Mouse (Mus musculus): ENCODE measurements around the gene Nell2. TPM values are rescaled to one million over a fixed set of nuclear protein-coding genes. Genes with fewer than 3 reads are reported as not detected.

Gene Nell2
- polyA plus RNA-seq, 1 experiment from 2014 or later = 21.4 TPM

GRCm38 (mm10) chr15:95209186-95209585 lies 319.2 kb downstream of the Nell2 start:
- H3K27ac ChIP-seq = no peak overlapping the region
- no peak overlapping the region for H3K4me3 ChIP-seq
- 72% methylated on average over 4 of the region's 4 CpGs for WGBS

GRCm38 (mm10) chr15:95193661-95194280 lies 334.6 kb downstream of the Nell2 start:
- no peaks in the 10 kb centered on the region for H3K4me1 ChIP-seq
- H3K27ac ChIP-seq = no peak overlapping the region
- 60% methylated on average over 9 of the region's 9 CpGs for WGBS
- no peak for ATAC-seq (ENCODE audit: insufficient number of reproducible peaks, low FRiP score, low TSS enrichment, low read depth)
- no peaks in the 10 kb centered on the region for H3K27me3 ChIP-seq
- no peak overlapping the region for H3K4me2 ChIP-seq
- no peak overlapping the region for H3K9ac ChIP-seq
- H3K4me3 ChIP-seq = no peak overlapping the region
- H3K36me3 ChIP-seq = no peaks in the 10 kb centered on the region
- no peaks in the 10 kb centered on the region for H3K9me3 ChIP-seq

More at GRCm38 (mm10) chr15:95209186-95209585, 319.2 kb downstream of the Nell2 start:
- Histone ChIP-seq H3K4me1 (no peaks in the 10 kb centered on the region), H3K9ac (no peak overlapping the region), H3K27me3 (no peaks in the 10 kb centered on the region), H3K4me2 (no peak overlapping the region), H3K9me3 (no peaks in the 10 kb centered on the region), H3K36me3 (no peaks in the 10 kb centered on the region)
- no peak for ATAC-seq (ENCODE audit: insufficient number of reproducible peaks, low FRiP score, low TSS enrichment, low read depth)

- Histone ChIP-seq H3K9ac (no peak overlapping the region), H3K36me3 (no peaks in the 10 kb centered on the region), H3K4me2 (no peak overlapping the region), H3K27me3 (no peaks in the 10 kb centered on the region), H3K4me1 (no peaks in the 10 kb centered on the region), H3K4me3 (no peak overlapping the region), H3K9me3 (no peaks in the 10 kb centered on the region), H3K27ac (no peak overlapping the region)
- 77% methylated on average over 8 of the region's 8 CpGs for WGBS
- no peak for ATAC-seq (ENCODE audit: insufficient number of reproducible peaks, low FRiP score, low TSS enrichment, low read depth)
Observed at GRCm38 (mm10) chr15:95192951-95193350, 335.4 kb downstream of the Nell2 start.

- 50% methylated on average over 10 of the region's 10 CpGs for WGBS
- H3K36me3 ChIP-seq = no peaks in the 10 kb centered on the region
- H3K4me1 ChIP-seq = no peaks in the 10 kb centered on the region
- H3K4me2 ChIP-seq = no peak overlapping the region
- H3K9me3 ChIP-seq = no peaks in the 10 kb centered on the region
- no peak overlapping the region for H3K4me3 ChIP-seq
- no peak for ATAC-seq (ENCODE audit: insufficient number of reproducible peaks, low FRiP score, low TSS enrichment, low read depth)
- H3K27ac ChIP-seq = no peak overlapping the region
- no peaks in the 10 kb centered on the region for H3K27me3 ChIP-seq
- no peak overlapping the region for H3K9ac ChIP-seq
Observed at GRCm38 (mm10) chr15:95186226-95186625, 342.1 kb downstream of the Nell2 start.

GRCm38 (mm10) chr15:95185419-95185818 lies 342.9 kb downstream of the Nell2 start:
- Histone ChIP-seq H3K9me3 (no peaks in the 10 kb centered on the region), H3K9ac (no peak overlapping the region), H3K4me2 (no peak overlapping the region), H3K4me3 (no peak overlapping the region), H3K27me3 (no peaks in the 10 kb centered on the region), H3K27ac (no peak overlapping the region), H3K36me3 (no peaks in the 10 kb centered on the region), H3K4me1 (no peaks in the 10 kb centered on the region)
- 63% methylated on average over 9 of the region's 9 CpGs for WGBS
- ATAC-seq (ENCODE audit: insufficient number of reproducible peaks, low FRiP score, low TSS enrichment, low read depth) = no peak

GRCm38 (mm10) chr15:95183450-95183849 lies 344.9 kb downstream of the Nell2 start:
- H3K9me3 ChIP-seq = no peaks in the 10 kb centered on the region
- H3K4me3 ChIP-seq = no peak overlapping the region
- WGBS = 74% methylated on average over 5 of the region's 5 CpGs
- H3K27me3 ChIP-seq = no peaks in the 10 kb centered on the region
- no peak overlapping the region for H3K27ac ChIP-seq
- H3K4me2 ChIP-seq = no peak overlapping the region
- no peak overlapping the region for H3K9ac ChIP-seq
- no peak for ATAC-seq (ENCODE audit: insufficient number of reproducible peaks, low FRiP score, low TSS enrichment, low read depth)
- H3K4me1 ChIP-seq = no peaks in the 10 kb centered on the region
- no peaks in the 10 kb centered on the region for H3K36me3 ChIP-seq

GRCm38 (mm10) chr15:95156828-95157227 lies 371.5 kb downstream of the Nell2 start:
- no peaks in the 10 kb centered on the region for H3K9me3 ChIP-seq
- H3K36me3 ChIP-seq = no peaks in the 10 kb centered on the region
- H3K4me2 ChIP-seq = no peak overlapping the region
- H3K4me1 ChIP-seq = no peaks in the 10 kb centered on the region
- H3K27me3 ChIP-seq = no peaks in the 10 kb centered on the region
- H3K9ac ChIP-seq = no peak overlapping the region
- ATAC-seq (ENCODE audit: insufficient number of reproducible peaks, low FRiP score, low TSS enrichment, low read depth) = no peak
- WGBS = 39% methylated on average over 3 of the region's 3 CpGs
- H3K27ac ChIP-seq = no peak overlapping the region
- H3K4me3 ChIP-seq = no peak overlapping the region

GRCm38 (mm10) chr15:95145118-95145517 lies 383.2 kb downstream of the Nell2 start:
- no peak for ATAC-seq (ENCODE audit: insufficient number of reproducible peaks, low FRiP score, low TSS enrichment, low read depth)
- H3K4me2 ChIP-seq = no peak overlapping the region

GRCm38 (mm10) chr15:95144131-95144530 lies 384.2 kb downstream of the Nell2 start:
- Histone ChIP-seq H3K27ac (no peak overlapping the region), H3K9me3 (no peaks in the 10 kb centered on the region), H3K36me3 (no peaks in the 10 kb centered on the region), H3K27me3 (no peaks in the 10 kb centered on the region), H3K9ac (no peak overlapping the region), H3K4me3 (no peak overlapping the region), H3K4me1 (peaks cover 3% of the 10 kb centered on the region; the same call in 1 of the 2 replicates), H3K4me2 (no peak overlapping the region)
- 29% methylated on average over 2 of the region's 2 CpGs for WGBS
- no peak for ATAC-seq (ENCODE audit: insufficient number of reproducible peaks, low FRiP score, low TSS enrichment, low read depth)

More at GRCm38 (mm10) chr15:95145118-95145517, 383.2 kb downstream of the Nell2 start:
- H3K9me3 ChIP-seq = no peaks in the 10 kb centered on the region
- no peak overlapping the region for H3K9ac ChIP-seq
- WGBS = 93% methylated on average over 2 of the region's 2 CpGs
- no peak overlapping the region for H3K27ac ChIP-seq
- H3K4me1 ChIP-seq = peaks cover 3% of the 10 kb centered on the region; the same call in 1 of the 2 replicates
- no peaks in the 10 kb centered on the region for H3K27me3 ChIP-seq
- no peak overlapping the region for H3K4me3 ChIP-seq
- no peaks in the 10 kb centered on the region for H3K36me3 ChIP-seq

- ATAC-seq (ENCODE audit: insufficient number of reproducible peaks, low FRiP score, low TSS enrichment, low read depth) = no peak
- Histone ChIP-seq H3K36me3 (no peaks in the 10 kb centered on the region), H3K4me3 (no peak overlapping the region), H3K9ac (no peak overlapping the region), H3K4me1 (no peaks in the 10 kb centered on the region), H3K9me3 (no peaks in the 10 kb centered on the region), H3K4me2 (no peak overlapping the region), H3K27me3 (no peaks in the 10 kb centered on the region), H3K27ac (no peak overlapping the region)
- WGBS = 72% methylated on average over 12 of the region's 12 CpGs
Observed at GRCm38 (mm10) chr15:95138709-95139409, 389.5 kb downstream of the Nell2 start.

GRCm38 (mm10) chr15:95137018-95137810 lies 391.1 kb downstream of the Nell2 start:
- Histone ChIP-seq H3K4me2 (no peak overlapping the region), H3K27ac (no peak overlapping the region), H3K27me3 (no peaks in the 10 kb centered on the region), H3K9me3 (no peaks in the 10 kb centered on the region), H3K4me1 (no peaks in the 10 kb centered on the region), H3K36me3 (no peaks in the 10 kb centered on the region), H3K9ac (no peak overlapping the region), H3K4me3 (no peak overlapping the region)
- no peak for ATAC-seq (ENCODE audit: insufficient number of reproducible peaks, low FRiP score, low TSS enrichment, low read depth)
- 82% methylated on average over 10 of the region's 10 CpGs for WGBS

All from limb, embryonic 15.5 days (tissue).